Mouse (Mus musculus): ENCODE data around the gene Rpl18a. TPM values are rescaled to one million over a fixed set of nuclear protein-coding genes. Genes with fewer than 3 reads are reported as not detected.
"Not testable (repeated sequence)": the region's sequence is repeated elsewhere in the genome, so short reads cannot be mapped to it uniquely, and the experiment has no call there.

Rpl18a gene
- polyA plus RNA-seq, 1 experiment = 1,518 TPM

DNA sequence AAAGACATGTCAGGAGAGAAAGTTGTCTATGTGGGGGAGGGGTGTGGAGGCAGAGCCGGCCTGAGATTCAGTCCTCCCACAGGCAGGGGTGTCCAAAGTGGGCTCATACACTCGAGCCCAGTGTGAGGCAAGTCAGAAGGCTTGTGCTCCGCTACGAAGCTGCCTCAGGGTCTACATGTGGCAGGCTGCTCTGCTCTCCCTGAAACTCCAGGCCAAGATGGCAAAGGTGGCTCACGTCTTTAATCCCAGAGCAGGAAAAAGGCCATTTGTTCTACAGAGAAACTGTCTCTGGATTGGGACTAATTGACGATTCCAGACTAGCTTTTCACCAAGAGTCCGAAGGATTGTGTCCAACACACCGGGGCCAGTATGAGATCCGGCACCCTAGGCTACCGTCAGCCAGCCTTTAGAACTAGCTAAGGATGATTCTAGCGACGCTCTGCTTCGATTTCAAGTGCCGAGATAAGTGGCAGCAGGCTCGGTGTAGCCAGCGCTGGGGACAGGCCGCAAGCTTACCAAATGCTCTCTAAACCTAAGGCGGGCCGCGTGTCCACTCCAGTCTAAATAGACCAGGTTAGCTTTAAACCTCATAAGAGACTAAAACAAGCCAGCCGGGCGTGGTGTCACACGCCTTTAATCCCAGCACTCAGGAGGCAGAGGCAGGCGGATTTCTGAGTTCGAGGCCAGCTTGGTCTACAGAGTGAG is 744 bp downstream of the Rpl18a start:
- TF ChIP-seq CTCF (IDR thresholded peaks at IDR 0.05; ENCODE audit: extremely low read depth, insufficient read depth, low read length) = no peak
- TF ChIP-seq POLR2A (IDR thresholded peaks at IDR 0.05; ENCODE audit: extremely low read depth, insufficient read depth, low read length) = no peak
- Histone ChIP-seq H3K4me3 (ENCODE audit: insufficient read depth, low read length) (peak overlapping the region; percentile 49), H3K4me1 (ENCODE audit: control insufficient read depth, insufficient read depth, low read length) (no peaks in the 10 kb centered on the region), H3K27ac (ENCODE audit: insufficient read depth, low read length) (no peak overlapping the region)

DNA sequence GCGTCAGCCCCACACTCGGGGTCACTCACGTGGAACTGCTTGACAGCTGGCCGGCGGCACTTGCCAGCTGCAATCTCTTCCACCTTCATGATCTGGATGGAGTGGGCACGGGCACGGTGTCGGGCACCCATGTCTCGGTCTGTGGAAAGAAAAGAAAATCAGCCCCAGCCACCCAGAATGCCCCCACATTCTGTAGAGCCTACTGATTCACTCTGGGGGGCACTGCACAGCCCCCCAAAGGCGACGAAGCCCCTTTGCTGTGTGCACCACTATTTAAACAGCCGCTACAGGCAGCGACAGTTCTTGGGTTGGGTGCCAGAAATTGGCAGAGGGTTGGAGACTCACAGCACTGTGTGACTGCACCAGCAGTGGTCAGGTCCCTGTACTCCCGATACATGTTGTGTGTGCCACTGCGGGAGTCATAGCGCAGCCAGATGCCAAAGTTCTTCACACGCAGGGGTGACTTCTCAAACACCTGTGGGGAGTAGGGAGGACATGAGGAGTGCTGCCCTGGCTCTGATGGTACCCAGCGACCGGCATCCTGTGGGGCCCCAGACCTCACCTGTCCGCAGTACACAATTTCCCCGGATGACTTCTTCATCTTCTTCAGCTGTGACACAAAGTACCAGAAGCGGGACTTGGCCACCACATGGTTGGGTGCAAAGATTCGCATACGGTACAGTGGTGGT is 1.5 kb downstream of the Rpl18a start:
- not testable (repeated sequence) for H3K4me1 ChIP-seq (ENCODE audit: control insufficient read depth, insufficient read depth, low read length); H3K27ac ChIP-seq (ENCODE audit: insufficient read depth, low read length); H3K4me3 ChIP-seq (ENCODE audit: insufficient read depth, low read length)

- Histone ChIP-seq H3K4me3 (ENCODE audit: insufficient read depth, low read length) (no peak overlapping the region), H3K27ac (ENCODE audit: insufficient read depth, low read length) (no peak overlapping the region), H3K4me1 (ENCODE audit: control insufficient read depth, insufficient read depth, low read length) (no peaks in the 10 kb centered on the region)
- TF ChIP-seq CTCF (IDR thresholded peaks at IDR 0.05; ENCODE audit: extremely low read depth, insufficient read depth, low read length) = no peak
- no peak for TF ChIP-seq POLR2A (IDR thresholded peaks at IDR 0.05; ENCODE audit: extremely low read depth, insufficient read depth, low read length)
Observed at GRCm38 (mm10) chr8:70894771-70895545, 2.3 kb downstream of the Rpl18a start.

DNA sequence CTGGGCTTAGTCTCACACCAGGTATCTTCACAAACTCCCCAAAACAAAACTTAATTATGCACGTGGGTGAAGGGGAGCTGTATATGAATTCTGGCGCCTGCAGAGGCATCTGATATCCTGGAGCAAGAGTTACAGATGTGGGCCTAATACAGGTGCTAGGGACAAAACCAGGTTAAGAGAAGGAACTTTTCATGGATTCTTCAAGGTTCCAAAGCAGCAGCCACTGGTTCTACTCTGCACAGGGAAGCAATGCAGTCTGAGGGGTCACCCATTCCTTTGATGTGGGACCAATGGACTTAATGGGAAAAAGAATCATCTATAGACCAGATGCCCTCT is 2.9 kb downstream of the Rpl18a start:
- no peak overlapping the region for H3K27ac ChIP-seq (ENCODE audit: insufficient read depth, low read length)
- TF ChIP-seq POLR2A (IDR thresholded peaks at IDR 0.05; ENCODE audit: extremely low read depth, insufficient read depth, low read length) = no peak
- no peak for TF ChIP-seq CTCF (IDR thresholded peaks at IDR 0.05; ENCODE audit: extremely low read depth, insufficient read depth, low read length)
- no peak overlapping the region for H3K4me3 ChIP-seq (ENCODE audit: insufficient read depth, low read length)
- H3K4me1 ChIP-seq (ENCODE audit: control insufficient read depth, insufficient read depth, low read length) = no peaks in the 10 kb centered on the region

DNA sequence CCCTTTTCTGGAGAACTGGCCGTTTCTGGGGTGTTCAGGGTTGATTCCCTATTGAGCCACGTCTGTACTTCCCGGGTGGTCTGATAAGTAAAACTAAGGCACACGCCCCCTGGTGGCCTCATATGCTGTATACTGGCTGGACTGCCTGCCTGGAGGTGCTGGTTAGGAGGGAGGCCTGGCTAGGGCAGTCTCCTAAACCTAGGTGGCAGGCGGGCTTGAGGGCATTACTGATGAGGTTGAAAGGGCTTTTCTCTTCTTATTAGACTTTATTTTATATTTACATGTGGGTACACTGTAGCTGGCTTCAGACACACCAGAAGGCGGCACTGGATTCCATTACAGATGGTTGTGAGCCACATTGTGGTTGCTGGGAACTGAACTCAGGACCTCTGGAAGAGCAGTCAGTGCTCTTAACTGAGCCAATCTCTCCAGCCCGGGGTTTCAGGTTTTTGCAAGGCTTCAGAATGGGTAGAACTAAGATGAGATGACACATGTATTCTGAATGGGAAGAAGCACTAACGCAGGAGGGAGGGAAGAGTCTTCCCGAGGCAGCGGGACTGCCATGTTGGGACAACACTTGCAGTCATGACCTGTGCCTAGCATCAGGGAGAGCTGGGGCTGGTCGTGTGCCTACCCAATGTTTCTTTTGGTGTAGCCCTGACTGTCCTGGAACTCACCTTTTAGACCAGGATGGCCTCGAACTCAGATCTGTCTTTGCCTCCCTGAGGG is 3.4 kb downstream of the Rpl18a start:
- no peaks in the 10 kb centered on the region for H3K4me1 ChIP-seq (ENCODE audit: control insufficient read depth, insufficient read depth, low read length)
- H3K27ac ChIP-seq (ENCODE audit: insufficient read depth, low read length) = no peak overlapping the region
- H3K4me3 ChIP-seq (ENCODE audit: insufficient read depth, low read length) = no peak overlapping the region
- no peak for TF ChIP-seq POLR2A (IDR thresholded peaks at IDR 0.05; ENCODE audit: extremely low read depth, insufficient read depth, low read length)
- peak; percentile 59 for TF ChIP-seq CTCF (IDR thresholded peaks at IDR 0.05; ENCODE audit: extremely low read depth, insufficient read depth, low read length)

DNA sequence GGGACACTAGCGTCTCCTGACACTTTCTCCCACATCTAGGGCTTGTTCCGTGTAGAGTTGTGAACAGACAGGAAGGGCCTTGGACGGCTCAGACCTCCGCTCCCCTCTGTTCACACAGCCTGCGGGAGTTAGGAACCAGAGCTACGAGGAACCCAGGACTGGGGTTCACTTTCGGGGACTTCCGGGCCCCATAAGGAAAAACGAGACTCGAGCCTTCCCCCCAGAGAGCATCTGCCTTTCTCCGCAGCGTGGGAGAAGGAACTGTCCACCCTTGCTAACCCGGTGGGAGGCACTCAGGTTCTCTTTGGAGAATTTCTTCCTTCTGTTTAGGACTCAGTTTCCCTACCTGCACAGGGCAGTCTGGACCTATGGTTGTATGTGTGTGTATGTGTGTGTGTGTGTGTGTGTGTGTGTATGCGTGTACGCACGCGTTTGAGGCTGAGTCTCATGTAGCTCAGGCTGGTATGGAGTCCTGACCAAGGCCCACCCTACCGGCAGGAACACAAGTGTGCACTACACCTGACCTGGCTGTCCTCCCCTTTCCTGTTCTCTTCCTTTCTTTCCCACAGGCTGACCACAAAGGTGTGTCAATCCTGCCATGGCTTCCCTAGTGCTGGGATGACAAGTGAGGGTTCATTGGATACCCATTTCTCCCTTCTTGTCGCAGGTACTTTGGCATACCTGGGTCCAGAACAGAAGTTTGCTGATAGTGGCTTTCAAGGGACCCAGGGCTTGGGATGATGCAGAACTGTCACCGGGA is 4.1 kb downstream of the Rpl18a start:
- no peak for TF ChIP-seq CTCF (IDR thresholded peaks at IDR 0.05; ENCODE audit: extremely low read depth, insufficient read depth, low read length)
- TF ChIP-seq POLR2A (IDR thresholded peaks at IDR 0.05; ENCODE audit: extremely low read depth, insufficient read depth, low read length) = peak; percentile 31; the same call in 1 of the 2 replicates
- Histone ChIP-seq H3K4me1 (ENCODE audit: control insufficient read depth, insufficient read depth, low read length) (no peaks in the 10 kb centered on the region), H3K27ac (ENCODE audit: insufficient read depth, low read length) (no peak overlapping the region), H3K4me3 (ENCODE audit: insufficient read depth, low read length) (no peak overlapping the region)

- no peak for TF ChIP-seq CTCF (IDR thresholded peaks at IDR 0.05; ENCODE audit: extremely low read depth, insufficient read depth, low read length)
- TF ChIP-seq POLR2A (IDR thresholded peaks at IDR 0.05; ENCODE audit: extremely low read depth, insufficient read depth, low read length) = no peak
- H3K4me1 ChIP-seq (ENCODE audit: control insufficient read depth, insufficient read depth, low read length) = no peaks in the 10 kb centered on the region
- H3K27ac ChIP-seq (ENCODE audit: insufficient read depth, low read length) = no peak within 1 kb of the TSS
- H3K4me3 ChIP-seq (ENCODE audit: insufficient read depth, low read length) = no peak within 1 kb of the TSS
Observed at GRCm38 (mm10) chr8:70892022-70892895, 5.0 kb downstream of the Rpl18a start, which contains the start of gene Slc5a5. Gene Slc5a5 (minus strand): TSS chr8:70892757.

GRCm38 (mm10) chr8:70891356-70891755 is 5.9 kb downstream of the Rpl18a start:
- H3K27ac ChIP-seq (ENCODE audit: insufficient read depth, low read length) = no peak overlapping the region
- no peak overlapping the region for H3K4me3 ChIP-seq (ENCODE audit: insufficient read depth, low read length)
- TF ChIP-seq POLR2A (IDR thresholded peaks at IDR 0.05; ENCODE audit: extremely low read depth, insufficient read depth, low read length) = no peak
- TF ChIP-seq CTCF (IDR thresholded peaks at IDR 0.05; ENCODE audit: extremely low read depth, insufficient read depth, low read length) = no peak

More at GRCm38 (mm10) chr8:70891356-70891755, 5.9 kb downstream of the Rpl18a start:
- no peaks in the 10 kb centered on the region for H3K4me1 ChIP-seq (ENCODE audit: control insufficient read depth, insufficient read depth, low read length)

All from cortical plate, adult 2 months (tissue).